Mouse (Mus musculus): ENCODE data around the gene Pecr.

The Pecr gene

DNA sequence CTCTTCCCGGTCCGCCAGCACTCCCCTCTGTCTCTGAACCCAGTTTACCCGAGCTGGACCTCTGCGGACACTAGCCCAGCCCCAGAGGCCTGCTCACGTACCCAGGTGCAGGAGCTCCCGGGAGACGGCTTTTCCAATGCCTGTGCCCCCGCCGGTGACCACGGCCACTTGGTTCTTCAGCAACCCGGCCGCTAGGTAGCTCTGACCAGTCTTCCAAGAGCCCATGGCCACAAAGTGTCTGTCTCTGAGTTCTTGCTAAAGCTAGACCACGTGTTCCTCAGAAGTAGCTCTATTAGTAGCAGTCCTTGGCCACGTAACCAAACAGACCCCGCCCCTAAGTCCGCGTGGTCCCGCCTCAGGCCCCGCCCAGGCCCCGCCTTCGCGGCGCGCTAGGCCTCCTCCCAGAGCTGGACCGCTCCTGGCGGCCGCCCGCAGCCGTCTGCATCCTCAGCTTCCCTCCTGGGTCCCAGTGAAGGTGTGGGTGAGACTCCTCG is at the start of gene Pecr, which contains the start of gene Tmem169:
Gene Pecr, minus strand, starts transcription at position 323 of the 494 bp plus-strand sequence.
Gene Tmem169, plus strand, starts transcription at position 378 of the 494 bp plus-strand sequence.
- peak; percentile 82 for DNase-seq (ENCODE audit: low spot score)

DNA sequence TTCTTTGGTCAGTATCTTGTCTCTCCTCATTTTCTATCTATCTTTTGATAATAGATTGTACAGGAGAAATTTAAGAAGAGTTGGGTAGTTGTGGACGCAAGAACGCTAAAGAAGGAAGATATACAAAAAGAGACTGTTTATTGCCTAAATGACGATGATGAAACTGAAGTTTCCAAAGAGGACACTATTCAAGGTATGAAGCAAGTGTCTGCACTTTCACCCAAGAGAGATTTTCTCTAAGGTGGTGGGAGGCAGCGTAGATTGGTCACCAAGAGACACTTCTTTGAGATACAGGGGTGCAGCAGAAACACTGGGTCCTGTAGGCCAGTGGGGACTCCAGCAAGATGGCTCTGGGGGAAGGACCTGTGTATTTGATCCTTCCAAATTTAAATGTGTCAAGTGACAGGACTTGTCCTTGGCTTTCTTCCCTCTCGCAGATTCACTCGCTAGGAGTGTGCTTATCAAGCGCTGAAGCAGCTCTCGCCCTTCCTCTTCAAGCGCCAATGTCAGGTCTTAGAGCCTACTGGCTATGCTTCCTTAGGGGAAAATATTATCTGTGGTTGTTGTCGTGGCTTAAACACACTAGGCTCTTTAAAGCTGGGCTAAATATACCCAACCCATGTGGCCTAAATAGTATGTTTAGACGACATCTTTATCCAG is 42.2 kb upstream of the Pecr start:
- DNase-seq (ENCODE audit: low spot score): no peak

DNA sequence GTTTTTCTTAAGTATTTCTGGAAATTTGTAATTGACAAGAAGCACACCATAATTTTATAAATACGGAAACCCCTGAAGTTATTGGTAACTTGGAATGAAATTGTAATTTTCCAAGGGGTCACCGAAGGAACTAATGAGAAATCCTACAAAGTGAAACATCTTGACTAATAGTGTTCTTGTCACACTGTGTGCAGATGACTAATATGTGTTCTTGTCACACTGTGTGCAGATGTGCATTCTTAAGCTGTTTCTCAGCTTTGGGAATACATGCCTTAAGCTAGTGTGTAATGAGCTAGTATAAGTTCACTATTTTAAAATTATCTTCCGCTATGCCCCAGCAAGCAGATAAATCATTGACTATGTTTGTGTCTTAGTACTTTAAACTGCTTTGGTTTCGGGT is 39.1 kb upstream of the Pecr start:
- no peak for DNase-seq (ENCODE audit: low spot score)

DNA sequence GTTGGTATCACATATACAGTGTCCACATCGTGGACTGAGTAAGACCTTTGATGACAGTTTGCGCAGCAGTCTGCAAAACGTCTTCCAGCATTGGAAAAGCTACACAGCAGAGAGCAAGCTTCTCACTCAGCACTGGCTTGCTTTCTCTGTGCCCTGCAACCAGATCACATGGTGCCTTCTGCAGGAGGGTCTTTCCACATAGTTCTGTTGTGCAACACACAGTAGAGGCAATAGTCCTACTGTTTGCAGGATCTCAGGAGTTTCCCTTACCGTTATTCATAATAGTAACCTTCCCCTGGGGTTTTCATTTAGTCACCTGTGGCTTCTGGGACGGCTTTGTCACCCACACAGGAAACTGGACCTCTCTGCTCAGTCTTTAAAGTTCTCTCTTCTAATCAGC is 36.6 kb upstream of the Pecr start:
- DNase-seq (ENCODE audit: low spot score): no peak

DNA sequence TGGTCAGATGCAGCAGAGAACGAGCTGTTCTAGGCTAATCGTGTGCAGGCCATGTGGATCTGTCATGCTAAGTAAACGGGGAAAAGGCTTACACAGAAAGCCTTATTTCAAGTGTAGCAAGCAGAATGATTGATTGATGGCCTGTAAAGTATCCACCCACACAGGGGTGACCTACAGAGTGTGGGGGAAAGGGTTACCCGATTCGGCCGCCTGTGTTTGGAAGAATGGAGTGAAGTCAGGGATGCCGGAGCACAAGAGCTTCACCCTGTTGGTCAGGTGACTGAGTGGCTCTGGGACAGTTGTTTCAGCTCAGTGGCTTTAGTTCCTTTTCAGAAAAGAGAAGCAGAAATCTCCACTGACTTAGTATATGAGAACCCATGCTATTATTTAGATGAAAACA is 32.8 kb upstream of the Pecr start:
- DNase-seq (ENCODE audit: low spot score): no peak

DNA sequence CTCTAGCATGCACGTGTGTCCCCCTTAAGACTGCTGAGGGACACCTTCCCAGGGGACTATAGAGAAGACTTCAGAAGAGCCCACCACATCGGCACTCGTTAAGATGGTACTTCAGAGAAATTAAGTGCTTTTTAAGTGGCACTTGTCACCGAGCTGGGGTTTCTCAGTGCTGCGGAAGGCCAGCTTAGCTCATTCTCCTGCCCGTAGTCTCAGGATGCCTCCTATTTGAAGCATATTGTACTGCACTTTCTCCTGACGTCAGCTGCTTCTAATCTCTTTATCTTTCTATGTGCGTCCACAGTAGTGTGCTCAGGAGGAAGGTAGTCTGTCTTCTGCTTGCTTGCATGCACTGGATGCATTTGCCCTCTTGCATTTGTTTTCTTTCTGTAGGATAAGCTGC is 32.3 kb upstream of the Pecr start:
- DNase-seq (ENCODE audit: low spot score): no peak

DNA sequence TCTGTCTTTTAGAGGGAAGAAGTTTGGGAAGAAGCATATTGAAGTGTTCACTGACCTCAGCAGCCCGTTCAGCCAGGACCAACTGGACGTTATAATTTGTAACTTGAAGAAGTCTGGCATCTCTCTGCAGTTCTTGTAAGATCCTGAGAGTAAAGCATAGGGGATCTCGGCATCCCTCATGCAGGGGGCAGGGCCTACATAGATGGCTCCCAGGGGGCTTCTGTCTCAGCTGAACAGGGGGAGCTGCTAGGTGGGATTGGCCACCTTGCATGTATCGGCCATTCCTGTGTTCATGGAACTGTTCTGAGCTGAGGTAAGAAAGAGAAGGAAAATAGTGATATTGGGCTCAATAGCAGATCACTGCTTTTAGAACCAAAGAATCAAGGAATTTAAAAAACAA is 31.3 kb upstream of the Pecr start:
- no peak for DNase-seq (ENCODE audit: low spot score)

DNA sequence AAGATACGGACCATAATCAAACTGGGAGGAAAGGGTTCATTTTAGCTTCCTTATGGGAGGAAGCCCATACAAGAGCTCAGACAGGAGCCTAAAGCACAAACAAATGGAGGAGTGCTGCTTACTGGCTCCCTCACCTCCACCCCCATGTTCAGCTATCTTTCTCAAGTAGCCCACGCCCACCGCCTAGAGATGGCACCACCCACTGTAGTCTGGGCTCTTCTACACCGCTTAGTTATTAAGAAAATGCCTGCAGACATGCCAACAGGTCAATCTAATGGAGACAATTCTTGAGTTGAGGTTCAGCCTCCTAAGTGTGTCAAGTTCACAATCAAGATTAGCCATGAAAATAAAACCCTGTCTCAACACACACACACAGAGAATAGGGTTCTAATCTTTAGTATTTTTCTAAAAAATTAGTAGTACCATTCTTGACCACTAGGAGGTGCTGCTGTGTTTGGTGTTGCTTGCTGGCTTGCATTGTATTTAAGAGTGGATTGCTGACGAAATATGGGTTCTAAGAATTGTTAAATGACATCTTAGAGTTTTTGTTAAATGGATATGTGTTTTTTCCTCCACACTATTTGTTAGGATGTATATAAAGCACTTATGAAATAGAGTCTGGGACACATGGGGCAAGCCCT is 29.4 kb upstream of the Pecr start:
- DNase-seq (ENCODE audit: low spot score): no peak

DNA sequence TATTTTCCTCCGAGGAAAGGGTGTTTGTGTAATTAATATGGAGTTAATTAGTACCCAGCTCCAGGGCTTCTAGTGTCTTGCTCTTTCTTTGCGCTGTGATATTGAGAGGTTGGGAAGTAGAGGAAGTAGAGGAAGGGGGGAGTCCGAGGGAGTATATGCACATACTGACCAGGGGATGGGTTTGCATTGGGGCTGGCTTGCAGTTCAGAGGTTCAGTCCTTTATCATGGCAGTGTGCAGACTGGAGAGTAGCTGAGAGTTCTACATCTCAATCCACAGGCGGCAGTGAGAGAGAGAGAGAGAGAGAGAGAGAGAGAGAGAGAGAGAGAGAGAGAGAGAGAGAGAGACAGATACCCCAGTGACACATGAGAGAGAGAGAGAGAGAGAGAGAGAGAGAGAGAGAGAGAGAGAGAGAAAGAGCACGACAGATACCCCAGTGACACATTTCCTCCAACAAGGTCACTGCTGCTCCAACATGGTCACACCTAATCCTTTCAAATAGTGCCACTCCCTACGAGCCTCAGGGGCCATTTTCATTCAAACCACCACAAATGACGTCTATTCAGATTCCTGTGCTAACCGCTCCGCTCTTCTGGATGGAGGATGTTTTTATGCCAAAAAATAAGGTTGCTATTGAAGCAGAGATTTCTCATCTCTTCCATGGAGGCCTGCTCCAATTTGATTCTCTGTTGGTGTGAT is 28.7 kb upstream of the Pecr start:
- no peak for DNase-seq (ENCODE audit: low spot score)

DNA sequence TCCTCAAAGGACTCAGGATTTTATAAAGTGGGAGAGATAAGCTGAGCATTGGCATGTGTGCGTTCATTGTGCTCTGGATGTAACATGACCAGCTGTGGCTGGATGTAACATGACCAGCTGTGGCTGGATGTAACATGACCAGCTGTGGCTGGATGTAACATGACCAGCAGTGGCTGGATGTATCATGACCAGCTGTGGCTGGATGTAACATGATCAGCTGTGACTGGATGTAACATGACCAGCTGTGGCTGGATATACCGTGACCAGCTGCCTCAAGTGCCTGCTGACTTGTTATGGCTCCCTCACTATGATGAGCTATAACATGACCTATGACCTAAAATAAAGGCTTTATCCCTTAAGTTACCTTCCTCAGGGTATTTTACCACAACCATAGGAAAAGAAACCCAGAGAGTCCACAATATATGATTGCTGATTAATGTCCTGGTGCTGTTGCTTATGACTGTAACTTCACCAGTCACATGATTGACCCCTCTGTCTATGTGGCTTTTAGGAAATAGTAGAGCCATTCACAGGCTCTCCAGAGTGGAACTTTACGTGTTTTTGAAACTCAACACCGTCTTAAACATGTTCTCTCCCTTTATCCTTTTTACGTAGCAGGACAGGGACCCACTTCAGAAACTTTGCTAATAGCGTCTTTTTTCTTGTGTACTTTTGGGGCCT is 25.8 kb upstream of the Pecr start:
- no peak for DNase-seq (ENCODE audit: low spot score)

DNA sequence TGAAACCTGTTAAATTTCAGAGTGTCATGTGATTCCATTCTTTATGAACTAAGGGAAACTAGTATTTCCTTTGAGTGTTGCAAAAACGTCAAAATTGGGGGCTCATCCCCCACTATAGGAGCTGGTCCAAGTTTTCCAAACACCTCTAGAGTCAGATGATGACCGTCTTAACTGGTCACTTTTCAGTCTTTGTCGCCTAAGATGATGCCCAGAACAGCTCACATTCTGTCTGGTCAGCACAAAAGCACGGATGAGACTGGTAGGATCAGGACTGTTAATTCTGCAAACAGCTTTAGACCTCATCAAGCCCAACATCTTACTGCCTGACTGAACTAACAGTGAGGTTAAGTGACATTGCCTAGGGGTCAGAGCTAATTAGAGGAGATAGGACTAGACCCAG is 24.8 kb upstream of the Pecr start:
- no peak for DNase-seq (ENCODE audit: low spot score)

DNA sequence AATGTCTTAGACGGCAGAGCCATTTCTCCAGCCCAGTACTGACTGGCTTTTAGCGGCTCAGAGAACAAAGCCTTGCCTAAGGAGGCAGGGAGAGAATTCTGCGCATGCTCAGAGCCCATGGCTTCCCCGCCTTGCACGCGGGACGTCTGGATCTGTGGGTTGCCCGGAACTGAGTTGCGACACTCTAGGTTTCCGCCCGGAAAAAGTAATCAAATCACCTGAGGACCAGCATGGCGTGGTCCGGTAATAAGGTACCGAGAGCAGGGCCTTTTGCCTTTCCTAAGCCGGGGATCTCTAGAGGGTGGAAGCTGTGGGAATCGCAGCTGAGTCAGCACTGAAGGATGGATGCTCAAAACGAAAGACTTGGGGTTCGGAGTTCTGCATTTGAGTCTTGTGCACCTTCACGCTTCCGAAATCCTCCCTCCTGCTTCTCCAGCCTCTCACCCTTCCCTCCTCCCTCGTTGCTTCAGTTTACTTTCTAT is 23.2 kb upstream of the Pecr start, which contains the start of gene Xrcc5:
Gene Xrcc5, plus strand, starts transcription at position 105 of the 482 bp plus-strand sequence.
- peak; percentile 82 for DNase-seq (ENCODE audit: low spot score)

DNA sequence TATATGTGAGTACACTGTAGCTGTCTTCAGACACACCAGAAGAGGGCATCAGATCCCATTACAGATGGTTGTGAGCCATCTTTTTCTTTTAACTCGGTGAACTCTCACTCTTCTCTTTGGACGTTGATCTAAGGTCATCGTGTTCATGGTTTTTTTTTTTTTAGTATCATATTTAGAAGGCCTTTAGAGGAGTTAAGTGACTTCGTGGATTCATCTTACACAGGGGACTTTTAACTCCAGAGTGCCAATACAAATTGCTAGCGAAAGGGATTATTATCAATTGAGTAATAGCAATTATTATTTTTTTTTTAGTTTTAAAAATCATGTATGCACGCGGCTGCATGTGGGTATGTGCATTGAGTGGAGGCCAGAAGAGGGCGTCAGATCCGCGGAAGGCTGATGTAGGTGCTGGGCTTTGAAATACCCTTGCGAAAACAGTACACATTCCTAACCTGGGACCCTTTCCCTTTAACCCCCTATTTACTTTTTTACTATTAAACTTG is 22.6 kb upstream of the Pecr start:
- no peak for DNase-seq (ENCODE audit: low spot score)

DNA sequence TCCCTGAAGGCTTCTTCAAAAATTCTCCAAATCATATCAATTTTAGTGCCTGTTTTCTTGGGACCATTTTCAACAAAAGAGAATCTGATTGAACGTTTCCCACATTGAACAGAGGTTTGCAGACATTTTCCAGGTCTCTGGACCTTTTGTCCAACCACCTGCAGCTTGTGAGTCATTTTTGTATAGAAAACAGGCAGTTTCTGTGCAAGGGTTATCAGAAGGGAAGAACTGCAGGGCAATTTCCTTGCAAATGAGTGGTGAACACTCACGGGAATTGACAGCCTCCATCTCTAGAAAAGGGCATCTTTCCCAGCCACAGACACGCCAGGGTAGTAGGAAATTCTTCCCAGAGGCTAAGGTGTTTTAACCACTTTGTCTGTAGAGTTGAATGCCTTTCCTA is 22.1 kb upstream of the Pecr start:
- no peak for DNase-seq (ENCODE audit: low spot score)

DNA sequence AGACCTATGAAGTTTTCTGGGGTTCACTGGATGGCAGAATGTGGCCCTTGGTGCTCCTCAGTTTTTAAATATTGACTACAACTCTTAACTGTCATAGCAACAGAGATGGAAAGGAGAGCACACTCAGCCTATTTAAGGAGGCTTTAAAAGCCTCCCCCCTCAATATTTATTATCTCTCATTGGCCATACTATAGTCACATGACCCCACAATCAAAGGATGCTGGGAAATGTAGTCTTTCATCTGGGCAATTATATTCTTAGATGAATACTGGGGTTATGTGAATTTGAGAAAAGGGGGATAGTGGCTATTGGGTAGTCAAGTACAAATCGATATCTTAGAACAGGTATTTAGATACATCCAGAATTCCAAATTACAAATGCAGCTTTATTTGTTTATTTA is 17.7 kb upstream of the Pecr start:
- no peak for DNase-seq (ENCODE audit: low spot score)

DNA sequence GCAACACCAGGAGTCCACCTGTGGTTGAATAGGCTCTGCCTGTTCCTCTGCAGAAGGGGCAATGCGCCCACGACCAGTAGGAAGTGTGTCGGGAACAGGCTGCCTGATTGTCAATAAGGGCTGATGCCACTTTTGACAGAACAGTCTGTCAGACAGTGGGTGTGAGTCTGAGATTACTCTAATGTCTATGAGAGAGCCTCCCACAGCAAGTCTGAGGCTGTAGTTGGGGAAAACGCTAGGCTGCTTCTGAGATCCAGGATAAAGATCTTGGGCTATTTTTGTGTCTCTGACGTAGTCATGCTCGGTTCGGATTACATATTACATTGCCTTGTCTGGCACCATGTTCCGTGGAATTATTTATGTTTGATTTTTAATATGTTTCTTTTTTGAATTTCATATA is 11.6 kb upstream of the Pecr start:
- no peak for DNase-seq (ENCODE audit: low spot score)

DNA sequence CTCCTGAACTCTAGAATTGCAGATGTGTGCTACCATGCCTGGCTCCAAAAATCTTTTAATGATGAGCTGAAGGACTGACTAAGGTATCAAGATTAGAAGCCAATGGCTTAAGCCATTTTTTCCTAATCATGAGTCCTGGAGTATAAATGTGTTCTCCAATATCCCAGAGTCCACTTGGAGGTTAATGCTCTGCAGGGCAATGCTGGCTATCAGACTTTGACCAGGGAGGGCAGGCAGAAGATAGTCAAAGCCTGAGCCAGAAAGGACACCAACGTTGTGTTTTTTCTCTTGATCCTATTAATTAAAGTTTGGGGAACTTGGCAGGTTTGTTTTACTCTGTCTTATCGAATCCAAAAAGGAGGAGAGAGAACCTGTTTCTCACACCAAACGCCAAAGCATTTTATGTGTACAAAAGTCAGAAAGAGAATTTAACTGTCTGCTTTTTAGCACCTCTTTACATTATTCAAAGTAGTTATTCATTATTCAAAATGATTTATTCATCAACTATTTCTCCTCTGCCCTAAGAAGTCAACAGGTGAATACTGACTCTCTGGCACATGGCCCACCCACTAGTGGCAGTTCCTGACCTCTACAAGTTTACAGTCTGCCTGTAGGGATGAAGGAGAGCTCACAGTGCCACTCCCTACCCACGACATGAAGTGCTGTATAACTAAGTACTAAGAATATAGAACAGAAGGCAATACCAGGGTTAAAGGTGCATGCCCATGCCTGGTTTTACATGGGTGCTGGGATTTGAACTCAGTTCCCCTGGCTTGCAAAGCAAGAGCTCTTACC is 10.0 kb upstream of the Pecr start:
- no peak for DNase-seq (ENCODE audit: low spot score)

DNA sequence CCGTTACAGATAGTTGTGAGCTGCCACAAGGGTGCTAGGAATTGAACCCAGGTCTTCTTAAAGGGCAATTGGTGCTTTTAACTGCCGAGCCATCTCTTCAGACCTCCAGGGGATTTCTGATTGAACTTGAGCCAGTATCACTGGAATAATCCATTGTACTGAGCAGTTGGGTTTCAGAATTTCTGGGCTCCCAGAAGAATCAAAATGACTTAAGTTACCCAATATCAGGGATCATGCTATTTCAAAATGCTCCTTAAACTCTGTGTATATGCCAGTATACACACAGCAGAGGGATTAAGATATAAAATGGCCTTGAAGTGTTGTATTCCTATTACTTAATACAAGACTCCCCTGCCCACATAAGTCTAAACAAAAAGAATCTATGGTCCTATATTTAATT is 7.8 kb upstream of the Pecr start:
- DNase-seq (ENCODE audit: low spot score): no peak

DNA sequence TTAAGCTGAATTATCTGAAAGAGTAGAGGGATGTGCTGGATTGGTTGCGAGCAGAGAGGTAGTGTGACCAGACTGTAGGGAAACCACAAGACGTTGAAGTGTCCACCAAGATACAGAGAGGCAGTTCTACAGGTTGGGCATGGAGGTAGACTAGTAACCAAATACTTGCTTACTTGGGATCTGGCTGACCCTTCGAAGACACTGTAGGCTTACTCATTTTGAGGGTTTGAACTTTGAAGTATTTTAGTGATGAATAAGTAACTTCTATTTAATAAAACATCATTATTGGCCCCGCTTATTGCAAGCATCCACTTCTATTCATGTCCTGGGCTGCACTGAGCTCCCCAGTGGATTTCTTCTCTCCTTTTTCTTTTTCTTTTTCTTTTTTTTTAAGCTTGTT is 7.3 kb upstream of the Pecr start:
- DNase-seq (ENCODE audit: low spot score): no peak

DNA sequence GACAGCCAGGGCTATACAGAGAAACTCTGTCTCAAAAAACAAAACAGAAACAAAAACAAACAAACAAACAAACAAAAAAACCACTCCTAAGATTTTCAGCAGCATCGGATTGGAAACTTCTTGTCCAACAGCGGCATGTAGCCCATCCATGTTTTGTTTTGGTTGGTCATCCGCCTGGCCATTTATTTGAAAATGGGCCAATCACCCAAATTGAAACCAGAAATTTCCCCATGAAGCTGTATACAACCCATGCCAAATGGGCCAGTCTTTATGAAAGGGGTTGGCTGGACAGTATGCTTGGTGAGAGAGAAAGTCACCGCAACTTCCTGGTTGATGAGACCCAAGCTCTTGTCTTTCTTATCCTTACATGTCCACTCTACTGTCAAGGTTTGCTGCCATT is 6.8 kb upstream of the Pecr start:
- no peak for DNase-seq (ENCODE audit: low spot score)

DNA sequence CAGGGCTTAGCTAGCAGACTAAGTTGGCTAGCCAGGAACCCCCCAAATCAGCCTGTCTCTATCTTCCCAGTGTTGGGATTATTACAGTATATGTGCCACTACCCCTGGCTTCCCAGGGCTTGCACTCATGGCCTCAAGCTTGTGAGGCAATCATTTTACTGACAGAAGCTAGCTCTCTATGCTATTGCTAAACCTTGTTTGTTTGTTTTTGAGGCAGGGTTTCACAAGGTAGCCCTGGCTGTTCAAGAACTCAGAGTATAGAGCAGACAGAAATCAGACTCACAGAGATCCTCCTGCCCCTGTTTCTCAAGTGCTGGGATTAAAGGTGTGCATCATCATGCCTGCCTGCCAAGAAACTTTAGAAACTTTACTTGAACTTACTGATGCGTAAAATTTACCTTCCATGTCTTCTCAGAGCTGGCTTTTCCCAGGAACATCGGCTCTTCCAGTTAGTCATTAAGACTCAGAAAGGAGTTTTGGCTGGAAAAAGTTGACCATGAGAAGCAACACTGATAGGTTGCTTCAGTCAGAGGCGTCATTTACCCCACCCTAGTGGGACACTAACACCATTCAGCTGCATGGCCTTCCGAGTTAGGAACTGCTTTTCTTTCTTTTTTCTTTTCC is 4.5 kb upstream of the Pecr start:
- DNase-seq (ENCODE audit: low spot score): no peak

All from ovary, postnatal 10 days (tissue).